Mouse (Mus musculus): Measurements from ENCODE around the gene C8g. TPM values are rescaled to one million over a fixed set of nuclear protein-coding genes. Genes with fewer than 3 reads are reported as not detected.

Gene C8g
- total RNA-seq (2014; fragmentation: Nextera tagmentation) (6.0 TPM in 1 of 2 replicates, not detected in the other), total RNA-seq (2017) (1.5 and 1.6 TPM in 2 replicates)

DNA sequence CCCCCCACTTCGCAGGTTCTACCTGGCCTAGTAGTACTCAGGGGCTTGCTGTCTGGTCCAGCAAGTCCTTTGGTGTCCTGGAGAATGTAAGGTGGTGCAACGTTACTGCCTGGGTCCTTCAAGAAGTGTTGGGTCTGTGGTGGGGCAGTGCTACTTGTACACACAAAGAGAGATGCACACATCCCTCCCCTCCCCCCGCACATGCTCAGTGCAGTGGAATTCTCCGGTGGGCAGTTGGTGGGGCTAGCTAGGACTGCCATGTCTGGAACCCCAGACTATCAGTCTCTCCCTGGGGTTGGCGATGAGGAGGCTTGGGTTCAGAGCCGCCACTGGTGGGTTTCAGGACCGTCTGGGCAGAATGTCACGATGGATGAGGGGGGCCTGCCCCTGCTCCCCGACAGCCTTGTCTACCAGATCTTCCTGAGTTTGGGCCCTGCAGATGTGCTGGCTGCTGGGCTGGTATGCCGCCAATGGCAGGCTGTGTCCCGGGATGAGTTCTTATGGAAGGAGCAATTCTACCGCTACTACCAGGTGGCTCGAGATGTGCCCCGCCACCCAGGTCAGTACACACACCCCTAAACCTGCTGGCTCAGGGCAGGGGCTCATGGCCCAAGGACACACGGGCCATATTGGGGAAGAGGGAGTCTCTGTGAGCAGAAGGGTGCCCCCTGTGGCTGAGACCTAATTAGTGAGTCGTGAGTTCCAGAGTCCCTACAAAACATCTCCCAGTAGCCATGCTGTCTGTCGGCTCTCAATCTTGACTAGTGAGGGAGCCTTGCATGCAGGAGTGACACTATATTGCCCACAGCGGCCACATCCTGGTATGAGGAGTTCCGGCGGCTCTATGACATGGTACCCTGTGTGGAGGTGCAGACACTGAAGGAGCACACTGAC is at the start of gene C8g:
C8g (minus strand) TSS at position 127 of the 894 bp plus-strand sequence.
- ATAC-seq (replicated peaks; ENCODE audit: poor library complexity, severe bottlenecking): no peak

DNA sequence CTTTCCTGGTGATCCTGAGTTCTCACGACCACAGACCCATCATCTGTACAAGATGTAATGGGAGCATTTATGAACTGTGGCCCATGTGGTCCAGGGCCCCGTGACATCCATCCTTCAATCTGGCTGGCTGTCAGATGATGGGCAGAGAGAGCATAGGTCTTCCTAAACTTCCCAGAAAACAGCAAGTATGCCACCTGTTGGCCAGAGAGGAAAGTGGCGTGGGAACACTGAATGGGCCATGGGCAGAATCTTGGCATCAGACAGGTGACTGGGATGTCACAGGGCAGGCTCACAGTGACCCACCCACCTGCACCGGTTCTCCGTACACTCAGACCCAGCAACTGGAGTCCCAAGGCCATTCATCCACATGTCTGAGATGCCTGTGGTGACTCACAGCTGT is 49.7 kb upstream of the C8g start:
- peak; percentile 21; the same call in 1 of the 2 replicates for ATAC-seq (replicated peaks; ENCODE audit: poor library complexity, severe bottlenecking)

DNA sequence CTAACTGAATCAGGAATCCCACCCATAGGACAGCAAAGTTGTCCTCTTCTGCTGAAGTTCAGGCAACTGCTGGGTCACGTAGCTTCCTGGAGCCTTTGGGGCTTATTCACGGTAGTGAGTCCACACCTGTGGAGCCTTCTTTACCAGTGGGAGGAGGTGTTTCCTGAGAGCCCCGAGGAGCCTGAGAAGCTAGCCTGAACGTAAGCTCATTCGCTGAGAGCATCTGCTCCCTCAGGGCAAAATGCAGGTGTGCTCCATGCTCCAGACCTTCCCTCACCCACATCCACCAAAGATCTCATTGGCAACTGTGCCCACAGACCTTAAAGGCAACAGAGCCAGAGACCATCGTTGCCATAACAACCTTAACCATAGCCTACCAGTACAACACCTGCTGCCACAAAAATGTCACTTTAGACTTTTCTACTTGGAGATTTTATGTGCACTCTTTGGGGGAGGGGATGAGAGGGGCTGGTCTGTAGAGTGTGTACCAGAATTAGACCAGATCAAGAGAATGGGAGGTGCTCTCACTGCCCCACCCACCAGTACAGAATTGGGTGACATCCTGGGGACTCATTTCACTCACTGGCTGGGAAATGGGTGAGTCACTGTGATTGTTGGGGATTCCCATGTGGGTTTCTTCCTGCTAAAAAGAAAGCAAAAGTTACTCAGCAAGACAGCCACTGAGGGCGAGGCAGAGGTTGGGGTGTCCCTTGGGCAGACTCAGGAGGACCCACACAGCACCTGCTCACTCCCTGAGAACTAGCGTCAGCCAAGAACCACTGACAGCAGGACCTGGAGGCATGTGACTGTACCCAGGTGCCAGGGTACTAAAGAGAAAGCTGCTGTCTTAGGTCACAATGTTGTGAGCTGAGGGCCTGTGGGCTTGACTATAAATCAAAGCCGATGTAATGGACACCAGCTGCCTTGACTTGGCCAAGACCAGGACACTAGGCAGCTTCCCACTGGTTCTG is 47.8 kb upstream of the C8g start:
- ATAC-seq (replicated peaks; ENCODE audit: poor library complexity, severe bottlenecking): no peak

DNA sequence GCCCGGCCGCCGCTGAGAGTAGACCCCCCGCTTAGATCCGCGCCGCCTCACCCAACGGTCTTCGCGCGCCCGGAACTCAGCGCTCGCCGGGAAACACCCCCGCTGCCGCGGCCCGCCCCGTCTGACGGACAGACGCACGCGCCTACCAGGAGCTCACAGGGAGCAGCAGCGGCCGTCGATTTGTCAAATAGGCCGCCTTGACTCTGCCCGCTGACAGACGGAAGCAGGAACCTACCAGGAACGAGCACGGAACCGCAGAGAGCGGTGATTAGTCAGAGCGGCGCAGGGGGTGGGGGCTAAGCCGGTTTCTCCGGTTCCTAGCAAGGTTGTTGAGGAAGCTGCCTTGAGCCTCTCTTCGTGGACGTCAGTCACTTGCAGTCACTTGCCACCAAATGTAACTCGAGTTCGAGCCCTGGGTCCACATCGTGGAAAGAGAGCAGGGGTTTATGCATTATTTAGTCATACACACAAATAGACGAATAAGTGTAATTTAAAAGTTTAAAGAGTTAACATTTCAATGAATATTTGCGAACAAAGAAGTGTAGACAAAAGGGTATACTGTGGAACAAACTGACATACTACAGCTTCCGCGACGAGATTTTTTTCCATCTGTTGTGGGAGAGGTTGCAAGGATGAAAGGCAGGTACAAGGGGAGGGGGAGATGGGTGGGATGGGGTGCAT is 45.4 kb upstream of the C8g start, which contains the start of gene Traf2:
Traf2 (minus strand) TSS at position 130 of the 681 bp plus-strand sequence.
- ATAC-seq (replicated peaks; ENCODE audit: poor library complexity, severe bottlenecking): peak; percentile 96

DNA sequence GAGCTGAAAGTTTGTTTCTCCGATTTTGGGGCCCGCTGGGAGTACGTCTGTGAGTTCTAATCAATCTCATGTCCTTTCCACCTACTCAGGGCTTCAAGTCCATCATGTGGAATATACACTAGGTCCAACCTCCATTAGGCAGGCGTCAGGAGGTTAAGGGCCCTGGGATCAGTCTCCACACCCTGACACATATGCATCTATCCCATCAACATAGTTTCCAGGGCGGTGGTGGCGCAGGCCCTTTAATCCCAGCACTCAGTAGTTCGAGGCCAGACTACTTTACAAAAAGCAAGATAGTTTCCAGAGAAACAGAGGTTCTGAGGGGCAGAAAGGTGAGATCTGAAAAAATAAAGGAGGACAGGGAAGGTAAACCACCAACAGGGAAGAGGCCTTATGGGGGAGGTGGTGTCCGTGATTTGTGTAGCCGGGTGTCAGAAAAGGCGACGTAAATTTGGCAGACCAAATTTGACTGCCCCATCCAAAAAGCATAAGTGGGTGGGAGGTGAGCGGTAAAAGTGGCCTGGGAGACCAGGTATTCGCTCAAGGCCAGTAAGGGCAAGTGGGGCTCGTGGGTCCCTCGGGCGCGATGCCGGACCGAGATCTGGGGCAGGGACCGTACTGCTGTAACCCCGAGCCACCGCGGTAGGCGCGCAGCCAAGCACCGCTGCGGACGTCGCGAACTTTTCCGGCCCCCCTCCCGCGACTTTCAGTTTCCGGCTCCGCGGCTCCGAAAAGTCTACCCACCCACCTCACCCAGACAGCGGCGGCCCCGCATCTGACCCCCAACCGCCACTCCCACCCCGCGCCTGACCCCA is 44.7 kb upstream of the C8g start:
- ATAC-seq (replicated peaks; ENCODE audit: poor library complexity, severe bottlenecking): peak; percentile 33

DNA sequence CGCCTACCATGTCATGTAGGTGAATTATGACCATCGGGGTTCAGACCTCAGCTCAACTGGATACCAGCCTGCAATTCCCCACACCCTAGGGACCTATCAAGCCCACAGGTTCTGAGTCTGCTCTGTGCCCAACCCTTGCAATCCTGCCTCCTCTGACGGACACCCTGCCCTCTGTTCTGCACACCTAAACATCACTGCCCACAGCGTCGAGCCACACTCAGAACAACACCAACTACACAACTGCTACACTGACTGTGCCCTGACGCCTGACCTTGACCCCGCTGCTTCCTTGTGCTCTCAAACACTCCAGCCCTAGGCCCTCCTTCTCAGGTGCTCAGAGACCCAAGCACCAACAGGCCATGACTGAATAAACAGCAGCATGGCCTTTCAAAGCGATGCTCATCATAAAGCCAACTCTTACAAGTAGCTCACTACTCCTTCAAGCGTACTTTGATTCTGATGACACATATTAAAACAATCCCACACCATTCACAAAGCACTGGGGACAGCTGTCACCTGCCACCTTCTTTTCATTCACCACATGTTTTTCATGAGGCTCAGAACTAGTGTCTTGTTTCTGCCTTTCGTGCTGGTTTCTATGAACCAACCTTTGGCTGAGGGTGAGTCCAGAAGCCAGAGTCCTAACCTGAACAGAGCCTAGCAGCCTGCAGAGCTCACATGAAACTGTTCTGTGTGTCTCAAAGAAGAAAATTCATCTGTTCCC is 40.3 kb upstream of the C8g start:
- no peak for ATAC-seq (replicated peaks; ENCODE audit: poor library complexity, severe bottlenecking)

DNA sequence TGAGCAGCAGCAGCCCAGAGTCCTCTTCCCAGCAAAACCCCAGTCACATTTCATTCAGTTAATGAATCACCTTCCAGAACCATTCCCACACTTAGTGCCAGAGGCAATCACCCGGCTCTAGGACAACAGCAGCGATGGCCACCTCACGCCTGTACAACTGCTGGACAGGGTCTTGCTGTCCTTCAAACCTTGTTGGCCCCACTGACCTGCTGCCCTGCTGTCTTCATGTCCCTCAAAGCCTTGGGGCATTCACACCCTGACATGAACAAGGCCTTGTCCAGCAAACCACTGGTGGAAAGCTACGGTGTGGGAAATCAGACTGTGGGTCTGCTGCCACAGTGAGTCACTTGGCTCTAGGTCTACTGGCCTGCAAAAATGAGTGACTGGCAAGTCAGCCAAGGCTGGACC is 39.0 kb upstream of the C8g start:
- ATAC-seq (replicated peaks; ENCODE audit: poor library complexity, severe bottlenecking): no peak

DNA sequence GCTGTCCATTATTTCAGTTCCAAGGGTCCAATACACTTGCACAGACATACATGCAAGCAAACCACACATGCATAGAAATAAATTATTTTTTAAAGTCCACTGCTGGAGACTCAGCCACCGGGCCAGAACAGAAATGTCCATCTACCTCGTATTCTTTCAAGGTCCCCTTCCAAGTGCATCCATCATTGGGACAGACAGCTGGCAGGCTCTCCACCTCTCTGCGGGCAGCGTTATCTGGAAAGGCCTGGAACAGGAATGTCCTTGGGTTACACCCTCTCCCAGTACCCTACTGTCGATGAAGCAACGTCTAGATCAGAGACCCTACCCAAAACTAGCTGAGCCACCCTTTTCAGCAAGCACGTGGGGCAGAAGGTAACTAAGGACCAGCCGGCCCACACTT is 35.0 kb upstream of the C8g start:
- ATAC-seq (replicated peaks; ENCODE audit: poor library complexity, severe bottlenecking): no peak

DNA sequence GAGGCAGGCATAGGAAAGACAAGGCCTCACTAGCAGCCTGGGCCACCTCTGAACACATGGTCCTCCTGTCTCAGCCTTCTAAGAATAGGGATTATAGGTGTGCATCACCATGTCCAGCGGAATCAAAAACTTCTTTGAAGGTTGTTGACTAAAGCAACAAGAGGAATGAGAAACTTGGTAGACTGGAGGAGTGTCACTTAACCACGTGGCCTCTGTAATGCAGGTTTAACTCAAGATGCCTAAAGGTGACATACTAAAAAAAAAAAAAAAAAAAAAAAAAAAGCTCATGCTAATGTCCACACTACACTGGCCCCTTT is 33.3 kb upstream of the C8g start:
- no peak for ATAC-seq (replicated peaks; ENCODE audit: poor library complexity, severe bottlenecking)

DNA sequence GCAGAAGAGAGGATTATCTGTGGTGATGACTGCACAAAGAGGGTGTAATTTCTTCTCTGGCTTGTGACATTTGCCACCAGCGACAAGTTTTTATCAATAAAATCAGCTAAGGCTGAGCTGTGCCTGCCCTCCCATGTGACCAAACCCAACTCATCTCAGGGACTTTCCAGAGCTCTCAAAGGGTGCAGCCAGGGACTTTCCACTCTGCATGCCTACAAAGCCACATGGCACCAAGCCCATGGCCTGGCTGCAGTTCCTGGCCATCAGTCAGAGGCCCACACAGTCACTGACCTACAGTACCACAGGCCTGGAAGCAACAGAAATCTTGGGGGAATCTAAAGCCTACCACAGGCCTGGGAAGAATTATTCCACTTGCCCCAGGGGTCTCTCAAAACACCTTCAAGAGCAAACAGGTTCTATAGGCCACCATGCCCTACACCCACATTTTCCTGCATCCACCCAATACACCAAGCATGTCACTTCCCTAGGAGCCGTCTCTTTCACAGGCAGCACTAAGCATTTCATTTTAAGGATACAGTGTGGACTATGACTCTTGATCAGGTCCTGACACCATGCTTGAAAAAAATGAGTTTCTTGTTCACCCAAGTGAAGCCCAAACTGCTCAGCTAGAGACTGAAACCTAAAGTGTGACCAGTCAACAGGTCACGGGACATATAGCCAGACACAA is 32.8 kb upstream of the C8g start:
- no peak for ATAC-seq (replicated peaks; ENCODE audit: poor library complexity, severe bottlenecking)

DNA sequence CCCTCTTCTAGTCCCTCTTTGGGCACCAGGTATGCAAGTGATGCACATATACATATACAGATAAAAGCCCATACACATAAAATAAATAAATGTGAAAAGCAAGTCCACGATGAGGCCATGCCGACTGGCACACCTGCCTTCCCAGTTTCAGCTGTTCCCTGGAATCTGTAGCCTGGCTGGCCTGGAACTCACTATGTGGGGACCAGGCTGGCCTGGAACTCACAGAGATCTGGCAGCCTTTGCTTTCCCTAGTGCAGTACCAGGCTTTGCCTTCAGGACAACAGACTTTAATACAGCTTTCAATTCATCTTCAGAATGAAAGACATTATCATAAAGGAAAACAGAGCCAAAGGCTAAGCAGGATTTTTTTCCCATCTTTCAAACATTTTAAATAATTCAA is 32.2 kb upstream of the C8g start:
- ATAC-seq (replicated peaks; ENCODE audit: poor library complexity, severe bottlenecking): no peak

DNA sequence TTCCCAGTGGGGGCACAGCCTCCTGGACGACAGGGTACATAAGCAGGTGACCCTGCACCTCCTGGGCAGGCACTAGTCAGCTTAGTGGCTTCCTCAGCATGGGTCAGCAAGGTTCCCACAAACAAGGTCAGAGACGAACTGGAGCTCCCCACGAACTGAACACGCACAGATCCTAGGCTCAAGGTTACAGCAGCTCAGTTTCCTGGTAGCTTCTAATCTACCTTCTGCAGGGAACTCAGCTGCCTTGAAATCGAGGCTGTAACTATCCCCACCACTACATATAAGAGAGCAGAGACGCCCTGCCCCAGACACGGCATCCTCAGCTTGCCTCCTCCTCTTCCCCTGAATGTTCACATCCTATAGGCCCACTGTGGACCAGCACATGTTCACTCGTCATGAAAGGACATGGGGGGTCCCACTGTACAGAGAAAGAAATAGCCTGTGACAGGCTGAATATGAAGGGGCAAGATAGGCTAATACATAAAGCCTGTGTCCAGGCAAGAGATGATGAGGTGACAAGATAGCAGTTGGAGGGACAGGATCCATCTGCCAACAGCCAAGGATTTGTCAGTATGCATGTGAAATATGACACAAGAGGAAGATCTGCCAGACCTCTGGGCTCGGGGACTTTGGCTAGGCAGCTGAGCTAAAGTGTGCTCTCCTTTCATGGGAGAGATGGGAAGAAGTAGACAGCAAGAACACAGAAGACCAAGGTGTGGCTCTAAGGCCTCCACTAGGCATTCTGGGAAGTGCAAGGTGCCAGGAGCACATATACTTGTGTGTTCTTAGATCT is 25.2 kb upstream of the C8g start:
- no peak for ATAC-seq (replicated peaks; ENCODE audit: poor library complexity, severe bottlenecking)

DNA sequence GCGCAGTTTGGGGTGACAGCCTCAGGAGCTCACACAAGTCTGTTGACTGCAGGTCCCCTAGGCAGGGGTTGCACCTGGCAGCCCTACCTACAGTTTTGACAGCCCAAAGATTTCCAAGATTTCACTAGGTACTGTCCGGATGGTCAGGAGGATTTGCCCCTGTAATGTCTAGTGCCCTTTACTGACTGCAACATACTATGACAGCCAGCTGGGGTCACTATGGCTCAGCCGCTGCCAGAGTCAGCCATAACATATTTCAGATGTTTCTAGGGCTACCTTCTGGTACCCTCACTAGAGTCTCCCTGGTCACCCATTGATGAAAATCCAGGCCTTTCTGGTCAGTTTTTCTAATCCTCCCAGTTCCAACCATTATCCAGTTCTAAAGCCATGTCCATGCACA is 8.4 kb upstream of the C8g start:
- no peak for ATAC-seq (replicated peaks; ENCODE audit: poor library complexity, severe bottlenecking)

DNA sequence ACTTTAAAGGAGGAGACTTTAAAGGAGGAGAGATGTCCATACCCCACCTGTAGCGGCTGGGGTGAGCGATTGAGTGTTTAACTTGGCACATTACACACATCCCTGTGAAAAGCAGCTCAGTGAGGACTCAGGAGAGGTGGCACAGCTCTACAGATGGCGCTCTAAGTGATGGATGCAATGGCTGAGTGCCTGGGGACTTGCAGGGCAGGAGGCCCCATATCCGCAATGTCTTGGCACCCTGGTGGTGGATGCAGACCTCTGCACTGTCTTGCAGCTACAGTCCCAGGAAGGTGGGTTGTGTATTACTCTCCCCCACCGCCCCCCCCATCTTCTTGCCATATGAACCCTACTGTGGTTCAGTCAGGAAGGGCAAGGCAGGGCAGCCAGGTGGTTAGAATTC is 5.4 kb upstream of the C8g start:
- peak; percentile 67 for ATAC-seq (replicated peaks; ENCODE audit: poor library complexity, severe bottlenecking)

DNA sequence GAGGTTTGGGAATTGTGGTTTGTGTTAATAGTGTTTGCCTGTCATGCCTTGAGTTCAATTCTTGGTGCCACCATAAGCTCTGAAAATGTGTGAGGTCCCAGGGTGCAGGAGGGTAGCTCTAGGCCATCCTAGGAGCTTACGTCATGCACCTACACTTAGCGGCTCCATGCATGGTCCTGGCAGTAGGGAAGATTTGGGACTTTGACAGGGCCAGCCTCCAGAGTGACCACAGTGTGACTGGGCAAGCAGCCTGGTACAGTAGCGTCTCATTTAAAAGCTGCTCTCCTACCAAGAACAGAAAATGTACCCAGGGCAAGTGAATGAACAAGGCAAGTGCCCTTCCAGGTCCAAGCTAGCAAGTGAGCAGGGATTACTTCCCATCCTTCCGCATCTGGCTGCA is 4.3 kb upstream of the C8g start:
- no peak for ATAC-seq (replicated peaks; ENCODE audit: poor library complexity, severe bottlenecking)

DNA sequence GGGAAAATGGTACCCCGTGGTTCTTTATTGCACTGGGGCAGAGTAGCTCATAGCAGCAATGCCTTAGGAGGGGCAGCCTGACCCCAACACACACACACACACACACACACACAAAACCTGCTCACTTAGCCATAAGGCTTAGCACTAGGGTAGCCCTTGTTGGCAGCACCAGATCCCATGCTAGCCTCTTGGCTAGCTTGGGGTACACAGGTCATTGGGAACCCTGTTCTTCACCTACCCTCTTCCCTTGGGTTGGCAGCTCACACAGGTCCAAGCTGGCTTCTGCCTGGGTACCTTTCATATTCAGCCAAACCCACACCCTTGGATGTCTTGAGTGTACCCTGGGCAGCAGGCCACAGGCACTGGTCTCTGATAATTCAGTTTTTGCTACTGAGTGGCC is 3.5 kb upstream of the C8g start:
- ATAC-seq (replicated peaks; ENCODE audit: poor library complexity, severe bottlenecking): no peak

DNA sequence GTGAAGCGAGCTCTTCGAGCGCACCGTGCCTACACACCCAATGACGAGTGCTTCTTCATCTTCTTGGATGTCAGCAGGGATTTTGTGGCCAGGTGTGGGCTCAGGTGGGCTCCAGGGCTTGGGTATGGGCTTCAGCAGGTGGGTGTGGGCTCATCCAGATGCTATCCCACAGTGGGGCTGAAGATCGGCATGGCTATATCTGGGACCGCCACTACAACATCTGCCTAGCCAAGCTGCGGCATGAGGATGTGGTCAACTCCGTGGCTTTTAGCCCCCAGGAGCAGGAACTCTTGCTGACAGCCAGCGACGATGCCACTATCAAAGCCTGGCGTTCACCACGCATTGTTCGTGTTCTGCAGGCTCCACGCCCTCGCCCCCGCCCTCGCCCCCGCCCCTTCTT is 3.0 kb upstream of the C8g start:
- ATAC-seq (replicated peaks; ENCODE audit: poor library complexity, severe bottlenecking): no peak

DNA sequence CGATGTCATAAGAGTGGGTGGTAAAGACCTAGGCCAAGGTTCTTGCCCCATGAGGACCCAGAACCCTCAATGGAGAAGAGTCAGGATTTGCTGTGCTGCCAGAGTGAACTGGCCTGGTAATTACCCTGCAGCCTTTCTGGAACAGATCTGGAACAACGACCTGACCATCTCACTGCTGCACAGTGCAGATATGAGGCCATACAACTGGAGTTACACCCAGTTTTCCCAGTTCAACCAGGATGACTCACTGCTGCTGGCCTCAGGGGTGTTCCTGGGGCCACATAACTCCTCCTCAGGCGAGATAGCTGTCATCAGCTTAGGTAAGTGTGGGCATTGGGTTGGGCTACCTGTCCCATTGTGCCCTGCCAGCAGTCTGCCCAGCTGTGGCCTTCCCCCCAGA is 1.2 kb upstream of the C8g start:
- no peak for ATAC-seq (replicated peaks; ENCODE audit: poor library complexity, severe bottlenecking)

Measured in granulocyte monocyte progenitor cell, adult 5-6 weeks (primary cell).